Mouse (Mus musculus): ENCODE results near the gene Ggact. TPM values are rescaled to one million over a fixed set of nuclear protein-coding genes. Genes with fewer than 3 reads are reported as not detected.
A peak's percentile ranks its signal among the peaks of the same experiment; 100 is the strongest.

Ggact gene
- 5.9 and 7.4 TPM in 2 replicates for polyA plus RNA-seq (2016; fragmentation: Nextera tagmentation; extraction: Ambion mirVana)

DNA sequence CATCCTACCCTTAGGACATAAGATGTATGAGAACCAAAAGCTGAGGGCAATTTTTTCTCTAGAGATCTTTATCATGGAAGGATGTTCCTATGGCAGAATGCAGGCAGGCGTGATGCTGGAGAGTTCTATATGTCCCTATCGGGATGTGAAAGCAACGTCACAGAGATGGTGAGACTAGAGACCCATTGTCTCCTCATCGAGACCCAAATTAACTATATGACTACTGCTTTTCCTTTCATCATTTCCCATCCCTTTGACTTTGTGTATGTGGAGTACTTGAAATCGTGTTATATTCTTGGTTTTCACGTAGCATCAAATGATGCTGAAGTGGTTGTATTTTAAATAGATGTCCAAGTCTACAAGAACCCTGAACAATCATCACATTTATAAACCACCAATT, at the start of gene Ggact:
Ggact (minus strand) TSS at position 101 of the 400 bp plus-strand sequence.
- Histone ChIP-seq H3K27me3 (ENCODE audit: poor library complexity, severe bottlenecking) (peaks cover 27% of the 10 kb centered on the region), H3K36me3 (replicated peaks) (peaks cover 3% of the 10 kb centered on the region), H3K9me3 (peaks cover 3% of the 10 kb centered on the region), H3K4me3 (peak within 1 kb of the TSS; percentile 78), H3K4me1 (peaks cover 18% of the 10 kb centered on the region), H3K27ac (peak within 1 kb of the TSS; percentile 85)
- WGBS: 72% methylated on average over 6 of the region's 6 CpGs
- no peak for DNase-seq (ENCODE audit: extremely low spot score, low spot score)

GRCm38 (mm10) chr14:122957941-122958340, 44.4 kb upstream of the Ggact start:
- H3K27me3 ChIP-seq (ENCODE audit: poor library complexity, severe bottlenecking): no peaks in the 10 kb centered on the region
- peaks cover 35% of the 10 kb centered on the region for H3K36me3 ChIP-seq (replicated peaks)
- no peak overlapping the region for H3K4me3 ChIP-seq
- 94% methylated on average over 8 of the region's 8 CpGs for WGBS
- DNase-seq (ENCODE audit: extremely low spot score, low spot score): no peak
- no peak overlapping the region for H3K27ac ChIP-seq
- no peaks in the 10 kb centered on the region for H3K9me3 ChIP-seq
- peaks cover 9% of the 10 kb centered on the region for H3K4me1 ChIP-seq

DNA sequence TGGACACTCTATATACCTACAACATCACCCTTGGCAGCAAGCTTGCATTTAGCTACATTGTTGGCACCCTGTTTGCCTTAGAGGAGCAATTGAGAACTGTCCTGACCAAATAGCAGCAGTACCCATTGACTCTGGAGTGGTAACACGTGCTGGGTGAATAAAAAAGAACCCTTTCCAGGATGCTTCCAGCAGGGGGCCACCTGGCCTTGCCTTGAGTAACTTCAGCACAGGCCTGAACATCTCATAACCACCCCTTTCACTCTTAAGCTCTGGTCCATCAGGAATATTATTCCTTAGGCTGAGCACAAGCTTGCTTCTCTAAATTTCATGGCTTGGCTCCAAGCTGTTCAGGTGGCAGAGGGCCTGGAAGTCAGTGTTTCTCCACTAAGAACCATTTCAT, 39.8 kb upstream of the Ggact start:
- no peaks in the 10 kb centered on the region for H3K9me3 ChIP-seq
- no peaks in the 10 kb centered on the region for H3K27me3 ChIP-seq (ENCODE audit: poor library complexity, severe bottlenecking)
- no peak for DNase-seq (ENCODE audit: extremely low spot score, low spot score)
- H3K4me3 ChIP-seq: no peak overlapping the region
- H3K27ac ChIP-seq: no peak overlapping the region
- H3K4me1 ChIP-seq: peaks cover 9% of the 10 kb centered on the region
- 33% methylated on average over 1 of the region's 1 CpGs for whole genome bisulfite sequencing
- peaks cover 23% of the 10 kb centered on the region for H3K36me3 ChIP-seq (replicated peaks)

DNA sequence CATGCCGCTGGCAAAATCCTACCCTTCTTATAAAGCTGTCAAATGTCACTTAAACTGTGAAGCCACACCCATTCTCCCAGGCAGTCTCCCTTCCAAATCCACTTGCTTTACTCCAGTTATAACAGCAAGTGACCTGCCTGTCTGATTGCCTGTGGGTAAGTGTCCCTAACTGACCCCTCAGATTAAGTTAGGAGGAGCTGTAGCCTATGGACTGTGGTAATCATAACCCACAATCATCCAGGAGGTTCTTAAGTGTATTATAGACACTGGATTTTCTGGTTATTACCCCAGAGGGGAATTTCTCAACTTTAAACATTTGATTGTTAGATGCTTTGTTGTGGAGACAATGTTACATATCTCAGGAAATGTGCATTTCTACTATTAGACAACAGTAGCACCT, 39.0 kb upstream of the Ggact start:
- WGBS: 100% methylated on average over 1 of the region's 1 CpGs

GRCm38 (mm10) chr14:122951676-122952445, 38.3 kb upstream of the Ggact start:
- no peaks in the 10 kb centered on the region for H3K9me3 ChIP-seq
- peaks cover 37% of the 10 kb centered on the region for H3K36me3 ChIP-seq (replicated peaks)
- peaks cover 9% of the 10 kb centered on the region for H3K4me1 ChIP-seq
- H3K27ac ChIP-seq: no peak overlapping the region
- 91% methylated on average over 6 of the region's 6 CpGs for WGBS
- H3K4me3 ChIP-seq: no peak overlapping the region
- DNase-seq (ENCODE audit: extremely low spot score, low spot score): no peak
- H3K27me3 ChIP-seq (ENCODE audit: poor library complexity, severe bottlenecking): no peaks in the 10 kb centered on the region

More for the DNA sequence above, 39.0 kb upstream of the Ggact start:
- Histone ChIP-seq H3K4me1 (peaks cover 9% of the 10 kb centered on the region), H3K36me3 (replicated peaks) (peaks cover 30% of the 10 kb centered on the region), H3K9me3 (no peaks in the 10 kb centered on the region), H3K4me3 (no peak overlapping the region), H3K27ac (no peak overlapping the region), H3K27me3 (ENCODE audit: poor library complexity, severe bottlenecking) (no peaks in the 10 kb centered on the region)
- no peak for DNase-seq (ENCODE audit: extremely low spot score, low spot score)

DNA sequence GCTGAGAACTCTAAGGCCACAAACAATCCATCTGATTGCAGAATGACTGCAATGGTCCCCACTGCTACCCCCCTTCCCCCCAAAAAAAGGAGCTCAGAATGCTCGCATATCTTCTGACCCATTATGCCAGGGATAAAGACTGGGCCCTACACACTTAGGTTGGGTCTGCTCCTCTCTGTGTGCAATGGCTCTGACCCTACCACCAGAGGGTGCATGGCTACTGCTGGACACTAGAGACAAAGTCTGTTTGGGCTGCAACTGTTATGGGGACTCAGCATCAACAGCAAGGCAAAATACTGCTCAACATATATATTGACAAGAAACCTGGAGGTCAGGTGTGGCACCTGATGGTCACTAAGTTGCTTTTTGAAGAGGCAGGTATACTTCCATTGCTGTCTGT, 37.4 kb upstream of the Ggact start:
- H3K36me3 ChIP-seq (replicated peaks): peaks cover 42% of the 10 kb centered on the region
- H3K27ac ChIP-seq: no peak overlapping the region

GRCm38 (mm10) chr14:122943475-122943853, 29.9 kb upstream of the Ggact start:
- no peaks in the 10 kb centered on the region for H3K9me3 ChIP-seq
- peaks cover 4% of the 10 kb centered on the region; the same call in 1 of the 2 replicates for H3K27me3 ChIP-seq (ENCODE audit: poor library complexity, severe bottlenecking)
- no peak overlapping the region for H3K4me3 ChIP-seq
- 63% methylated on average over 3 of the region's 3 CpGs for WGBS
- peaks cover 66% of the 10 kb centered on the region for H3K36me3 ChIP-seq (replicated peaks)
- peaks cover 29% of the 10 kb centered on the region for H3K4me1 ChIP-seq
- no peak overlapping the region for H3K27ac ChIP-seq
- DNase-seq (ENCODE audit: extremely low spot score, low spot score): no peak

More for the DNA sequence above, 37.4 kb upstream of the Ggact start:
- Histone ChIP-seq H3K9me3 (no peaks in the 10 kb centered on the region), H3K4me1 (peaks cover 9% of the 10 kb centered on the region), H3K27me3 (ENCODE audit: poor library complexity, severe bottlenecking) (no peaks in the 10 kb centered on the region), H3K4me3 (no peak overlapping the region)
- 78% methylated on average over 1 of the region's 1 CpGs for WGBS
- no peak for DNase-seq (ENCODE audit: extremely low spot score, low spot score)

- H3K9me3 ChIP-seq: no peaks in the 10 kb centered on the region
- peaks cover 4% of the 10 kb centered on the region; the same call in 1 of the 2 replicates for H3K27me3 ChIP-seq (ENCODE audit: poor library complexity, severe bottlenecking)
- H3K36me3 ChIP-seq (replicated peaks): peaks cover 66% of the 10 kb centered on the region
- no peak overlapping the region for H3K27ac ChIP-seq
- 51% methylated on average over 4 of the region's 4 CpGs for WGBS
- peak; percentile 53 for DNase-seq (ENCODE audit: extremely low spot score, low spot score)
- no peak overlapping the region for H3K4me3 ChIP-seq
- H3K4me1 ChIP-seq: peaks cover 29% of the 10 kb centered on the region
Measured at GRCm38 (mm10) chr14:122942757-122943474, 29.4 kb upstream of the Ggact start.

DNA sequence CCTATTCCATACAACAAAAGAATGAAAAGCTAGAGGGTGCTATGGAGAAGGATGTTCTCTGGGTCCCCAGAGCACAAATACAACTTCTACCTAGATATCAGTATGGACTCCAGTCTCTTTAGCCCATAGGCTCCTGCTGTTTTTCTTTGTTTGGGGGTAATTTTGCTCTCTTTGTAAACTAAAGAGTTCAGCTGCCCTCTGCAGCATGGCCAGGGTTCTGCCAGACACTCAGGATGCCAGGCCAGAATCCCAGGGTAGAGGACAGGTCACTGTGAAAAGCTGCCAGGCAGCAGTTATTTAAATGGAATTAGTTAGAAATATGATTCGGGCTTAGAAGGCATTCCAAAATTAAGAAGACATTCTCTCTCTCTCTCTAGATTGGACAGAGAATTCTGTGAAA, 22.9 kb upstream of the Ggact start:
- Histone ChIP-seq H3K9me3 (no peaks in the 10 kb centered on the region), H3K27me3 (ENCODE audit: poor library complexity, severe bottlenecking) (peaks cover 3% of the 10 kb centered on the region; the same call in 1 of the 2 replicates), H3K4me1 (peaks cover 5% of the 10 kb centered on the region), H3K36me3 (replicated peaks) (peaks cover 64% of the 10 kb centered on the region), H3K4me3 (no peak overlapping the region), H3K27ac (no peak overlapping the region)
- 78% methylated on average over 1 of the region's 1 CpGs for WGBS
- no peak for DNase-seq (ENCODE audit: extremely low spot score, low spot score)

DNA sequence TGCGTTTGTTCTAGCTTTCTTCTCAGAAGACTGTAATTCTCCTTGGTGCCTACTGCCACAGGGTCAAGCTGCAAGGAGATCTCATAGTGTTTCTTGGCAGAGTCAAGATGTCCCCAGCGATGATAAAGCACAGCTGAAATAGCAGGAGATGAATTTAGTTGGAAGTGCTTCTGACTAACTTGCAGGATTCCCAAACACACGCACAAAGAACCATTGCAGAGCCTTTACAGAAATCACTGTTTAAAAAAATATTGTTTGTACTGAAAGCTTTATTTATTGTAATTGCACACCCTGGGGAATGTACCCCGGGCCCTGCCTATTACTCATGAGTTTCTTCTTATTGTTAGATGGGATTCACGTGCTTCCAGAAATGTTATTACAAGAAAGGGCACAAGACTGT, 6.5 kb upstream of the Ggact start:
- Histone ChIP-seq H3K9me3 (no peaks in the 10 kb centered on the region), H3K27me3 (ENCODE audit: poor library complexity, severe bottlenecking) (no peaks in the 10 kb centered on the region), H3K27ac (no peak overlapping the region), H3K4me1 (no peaks in the 10 kb centered on the region), H3K36me3 (replicated peaks) (peaks cover 32% of the 10 kb centered on the region), H3K4me3 (no peak overlapping the region)
- no peak for DNase-seq (ENCODE audit: extremely low spot score, low spot score)
- WGBS: 84% methylated on average over 5 of the region's 5 CpGs

GRCm38 (mm10) chr14:122917676-122918075, 4.1 kb upstream of the Ggact start:
- Histone ChIP-seq H3K9me3 (no peaks in the 10 kb centered on the region), H3K27ac (no peak overlapping the region), H3K4me1 (peaks cover 9% of the 10 kb centered on the region), H3K4me3 (no peak overlapping the region), H3K36me3 (replicated peaks) (peaks cover 20% of the 10 kb centered on the region), H3K27me3 (ENCODE audit: poor library complexity, severe bottlenecking) (peaks cover 16% of the 10 kb centered on the region)
- WGBS: 94% methylated on average over 1 of the region's 1 CpGs
- DNase-seq (ENCODE audit: extremely low spot score, low spot score): no peak

GRCm38 (mm10) chr14:122912812-122913498, 602 bp downstream of the Ggact start:
- Histone ChIP-seq H3K4me3 (peak overlapping the region; percentile 78), H3K36me3 (replicated peaks) (0 out of 2 replicates have a peak, but pooled peaks cover 2% of the 10 kb centered on the region), H3K27ac (peak overlapping the region; percentile 85), H3K27me3 (ENCODE audit: poor library complexity, severe bottlenecking) (peaks cover 27% of the 10 kb centered on the region), H3K4me1 (peaks cover 18% of the 10 kb centered on the region), H3K9me3 (peaks cover 10% of the 10 kb centered on the region)
- WGBS: under 1% methylated on average over 58 of the region's 58 CpGs
- peak; percentile 53 for DNase-seq (ENCODE audit: extremely low spot score, low spot score)

Data from forebrain, embryonic 10.5 days (tissue).